Mouse (Mus musculus): ENCODE measurements around the gene Grem1.

Gene Grem1

DNA sequence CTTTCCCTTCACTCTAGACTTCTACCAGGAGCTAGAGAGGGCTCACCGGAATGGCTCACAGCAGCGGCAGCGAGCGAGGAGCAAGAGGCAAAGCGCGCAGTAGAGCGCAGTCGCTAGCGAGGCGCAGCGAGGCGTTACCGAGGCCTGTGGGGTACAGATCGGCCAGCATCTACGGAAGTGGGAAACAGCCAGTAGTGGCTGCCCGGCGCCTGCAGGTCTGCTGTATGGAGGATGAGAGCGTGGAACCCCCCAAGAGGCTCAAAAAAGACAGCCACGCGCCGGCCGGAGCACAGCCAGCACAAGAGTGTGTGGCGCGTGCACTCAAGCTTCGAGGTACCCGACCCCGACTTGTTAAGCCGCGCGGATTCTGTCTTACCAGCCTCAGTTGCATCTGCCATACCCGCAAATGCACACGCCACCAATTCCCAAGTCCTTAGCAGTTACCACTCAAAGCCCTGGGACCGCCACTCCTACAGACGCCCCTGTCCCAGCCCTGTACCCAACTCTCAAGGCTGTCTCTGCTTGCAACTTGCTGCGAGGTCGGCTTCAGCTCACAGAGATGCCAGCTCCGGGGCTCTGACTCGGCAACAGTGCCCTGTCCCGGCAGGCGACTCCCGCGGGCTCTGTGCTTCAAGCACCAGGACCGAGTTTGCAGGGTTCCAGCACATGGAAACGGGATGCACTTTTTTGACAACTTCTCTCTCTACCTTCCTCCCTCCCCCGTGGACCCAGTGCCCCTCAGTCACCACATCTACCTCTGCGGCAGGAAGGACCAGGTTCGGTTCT is 728 bp downstream of the Grem1 start:
- intact Hi-C loops (cut with DNase I) = no loop called here

DNA sequence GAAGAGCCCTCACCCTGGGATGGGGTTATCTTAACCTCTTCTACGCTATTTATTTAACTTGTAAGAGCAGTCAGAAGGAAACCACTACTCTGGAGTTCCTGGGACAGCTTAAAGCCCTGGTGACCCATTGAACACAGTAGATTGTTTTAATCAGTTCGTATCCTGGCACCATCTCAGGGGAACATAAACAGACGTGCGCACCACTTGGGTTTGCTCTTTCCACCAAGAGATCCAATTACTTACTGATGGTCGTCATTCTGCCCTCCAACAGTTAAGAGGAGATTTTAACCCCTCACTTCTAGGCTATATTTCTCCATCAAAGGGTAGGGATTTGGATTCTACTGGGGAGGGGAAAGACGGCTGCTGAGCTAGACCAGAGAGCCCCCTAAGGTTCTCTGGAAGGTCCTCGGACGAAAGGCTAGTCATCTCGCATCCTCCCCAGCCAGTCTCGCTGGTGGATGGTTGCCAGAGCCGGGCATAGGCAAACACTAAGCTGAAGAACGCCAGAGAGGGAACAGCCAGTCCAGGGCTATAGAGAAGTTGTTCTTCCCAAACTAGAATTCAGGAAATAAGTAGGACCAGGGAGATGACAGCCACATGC is 1.4 kb downstream of the Grem1 start:
- intact Hi-C loops (cut with DNase I) = no loop called here

GRCm38 (mm10) chr2:113749721-113750120 is 8.7 kb downstream of the Grem1 start:
- intact Hi-C loops (cut with DNase I) = no loop called here

DNA sequence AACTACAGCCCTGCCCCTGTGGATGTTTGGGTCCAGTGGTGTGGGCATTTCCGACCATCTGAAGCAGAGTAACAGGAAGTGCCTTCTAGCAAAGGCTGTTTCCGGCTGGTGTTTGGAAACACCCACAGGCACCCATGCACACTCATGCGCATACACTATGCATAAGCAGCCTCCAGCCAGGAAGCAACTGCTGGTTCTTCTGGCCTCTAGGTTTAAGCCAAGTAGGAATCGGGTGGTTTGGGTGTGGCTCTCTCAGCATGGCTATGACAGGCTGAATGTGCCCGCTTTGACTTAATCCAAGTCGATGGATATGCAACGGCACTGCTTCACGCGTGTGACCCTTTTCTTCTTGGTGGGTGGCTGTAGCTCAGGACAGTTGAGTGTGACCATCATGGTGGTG is 9.1 kb downstream of the Grem1 start:
- intact Hi-C loops (cut with DNase I) = no loop called here

DNA sequence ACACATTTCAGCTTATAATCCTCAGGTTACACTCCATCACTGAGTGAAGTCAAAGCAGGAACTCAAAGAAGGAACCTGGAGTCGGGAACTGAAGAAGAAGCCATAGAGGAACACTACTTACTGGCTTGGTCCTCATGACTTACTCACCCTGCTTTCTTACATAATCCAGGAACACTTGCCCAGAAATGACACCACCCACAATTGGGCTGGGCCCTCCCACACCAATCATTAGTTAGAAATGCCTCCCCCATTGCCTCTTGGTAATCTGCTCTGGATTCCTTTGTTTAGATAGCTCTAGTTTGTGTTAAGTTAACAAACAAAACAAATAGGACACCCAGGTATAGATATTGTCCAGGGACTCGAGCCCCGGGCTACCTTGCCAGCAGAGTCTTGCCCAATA is 29.9 kb downstream of the Grem1 start:
- intact Hi-C loops (cut with DNase I) = no loop called here

DNA sequence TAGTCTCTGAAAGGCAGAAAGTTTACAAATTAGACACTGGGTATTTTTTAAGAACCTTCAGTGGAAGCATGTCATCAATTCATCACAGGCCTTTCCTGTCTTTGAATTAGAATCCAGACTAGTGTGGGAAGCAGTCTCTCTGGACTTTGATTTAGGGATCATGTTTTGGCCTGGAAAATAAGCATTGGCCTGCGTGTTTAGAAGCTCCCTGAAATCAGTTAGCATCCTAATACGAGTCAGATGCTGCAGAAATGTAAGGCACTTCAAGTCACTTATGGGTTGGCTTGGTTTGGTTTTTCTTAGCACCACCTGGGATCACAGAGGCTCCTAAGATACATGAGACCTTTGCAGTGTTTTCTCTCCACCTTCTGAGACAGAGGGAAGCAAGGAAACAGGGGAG is 43.6 kb downstream of the Grem1 start:
- intact Hi-C loops (cut with DNase I) = no loop called here

DNA sequence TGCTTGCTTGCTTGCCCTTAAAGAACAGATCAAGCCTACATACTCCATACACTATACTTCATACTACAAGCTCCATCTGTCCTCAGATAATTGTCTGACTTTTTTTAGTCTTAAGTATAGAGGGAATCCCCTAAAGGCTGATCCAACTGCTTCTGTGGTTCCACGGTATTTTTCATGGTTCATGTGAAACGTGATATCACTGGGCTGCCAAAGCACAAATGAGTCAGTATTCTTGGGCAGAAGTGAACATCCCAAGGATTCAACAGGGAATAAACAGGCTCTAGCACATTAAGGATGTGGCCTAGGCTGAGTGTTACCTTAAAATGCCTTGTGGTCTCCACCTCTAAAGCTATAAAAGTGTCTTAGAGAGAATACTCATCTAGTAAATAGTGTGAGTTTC is 45.0 kb downstream of the Grem1 start:
- intact Hi-C loops (cut with DNase I) = no loop called here

- intact Hi-C loops (cut with DNase I) = no loop called here
Measured at GRCm38 (mm10) chr2:113707507-113707906, 50.9 kb downstream of the Grem1 start.

DNA sequence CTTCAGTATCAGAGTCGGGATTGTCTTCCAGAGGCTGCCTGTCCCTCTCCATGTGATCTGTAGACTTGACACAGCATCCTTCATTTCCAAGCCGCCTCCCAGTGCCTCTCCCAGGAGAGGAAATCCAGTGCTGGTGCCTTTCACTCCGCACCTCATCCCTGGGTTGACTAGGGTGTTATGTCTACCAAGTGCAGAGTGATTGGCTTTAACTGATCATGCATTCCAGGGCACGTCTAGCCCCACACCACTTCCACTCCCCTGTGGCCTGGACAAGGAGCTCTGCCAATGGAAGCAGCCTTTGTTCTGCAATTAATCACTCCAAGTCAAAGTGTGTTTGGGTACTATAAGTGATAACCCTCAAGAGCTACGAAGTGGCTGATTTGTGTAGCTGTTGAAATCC is 56.9 kb downstream of the Grem1 start:
- intact Hi-C loops (cut with DNase I) = no loop called here

GRCm38 (mm10) chr2:113696647-113697046 is 61.8 kb downstream of the Grem1 start:
- intact Hi-C loops (cut with DNase I) = no loop called here

DNA sequence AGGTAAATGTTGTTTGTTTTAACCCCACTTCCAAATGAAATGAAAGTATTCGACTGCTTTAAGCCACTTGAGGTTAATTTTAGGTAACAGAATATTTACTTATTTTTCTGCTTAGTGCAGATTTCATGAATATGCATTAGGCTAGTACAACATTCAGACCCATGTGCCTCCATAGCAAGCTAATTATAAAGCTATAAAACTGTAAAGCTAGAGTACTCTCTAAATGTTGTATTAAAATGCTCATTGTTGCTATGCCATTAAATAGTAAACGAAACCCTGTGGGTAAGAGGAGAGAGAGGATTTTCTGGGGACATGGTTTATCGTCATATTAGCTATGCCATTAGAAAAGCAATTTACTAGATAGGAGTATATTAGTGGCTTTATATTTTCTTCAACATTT is 62.2 kb downstream of the Grem1 start:
- intact Hi-C loops (cut with DNase I) = no loop called here
